Mouse (Mus musculus) kidney, postnatal 0 days (tissue): ENCODE data around the gene Hivep2. TPM values are rescaled to one million over a fixed set of nuclear protein-coding genes. Genes with fewer than 3 reads are reported as not detected.

Source experiments
- ATAC-seq: fragments of 200-750 bp; cut with Nextera tagmentation; replicated peaks from 2 replicates; pipeline ENCODE4 v1.8.0; 2017; ENCODE audit warnings: low read depth, moderate number of reproducible peaks, moderate TSS enrichment, moderate library complexity; ENCODE audit not compliant: low FRiP score
- DNase-seq: peaks from one replicate; pipeline ENCODE4 v3.0.0-alpha.2; 2016; ENCODE audit warnings: low spot score
- H3K27ac ChIP-seq: fragments of 300-500 bp; sonication (generic); 2 replicates; pipeline ENCODE4 v1.5.1; 2014; ENCODE audit warnings: mild to moderate bottlenecking
- H3K27me3 ChIP-seq: fragments of 300-500 bp; sonication (generic); 2 replicates; pipeline ENCODE4 v1.6.1; 2014; ENCODE audit warnings: low read length, mixed read lengths; ENCODE audit not compliant: insufficient read depth
- H3K36me3 ChIP-seq: fragments of 300-500 bp; sonication (generic); 2 replicates; pipeline ENCODE4 v1.6.1; 2014; ENCODE audit warnings: low read length, mixed read lengths; ENCODE audit not compliant: insufficient read depth
- H3K4me1 ChIP-seq: fragments of 300-500 bp; sonication (generic); replicated peaks from 2 replicates; pipeline ENCODE4 v1.6.1; 2014; ENCODE audit warnings: antibody characterized with exemption, low read length, mixed read lengths; ENCODE audit not compliant: insufficient read depth
- H3K4me2 ChIP-seq: fragments of 300-500 bp; sonication (generic); 2 replicates; pipeline ENCODE4 v1.6.1; 2014; ENCODE audit warnings: mild to moderate bottlenecking, low read length, moderate library complexity, mixed read lengths
- H3K4me3 ChIP-seq: fragments of 300-500 bp; sonication (generic); replicated peaks from 2 replicates; pipeline ENCODE4 v1.5.1; 2014; ENCODE audit warnings: low read depth, low read length
- H3K9ac ChIP-seq: fragments of 300-500 bp; sonication (generic); 2 replicates; pipeline ENCODE4 v1.6.1; 2014; ENCODE audit warnings: low read depth, low read length
- H3K9me3 ChIP-seq: fragments of 300-500 bp; sonication (generic); replicated peaks from 2 replicates; pipeline ENCODE4 v1.6.1; 2016; ENCODE audit warnings: low read length, inconsistent platforms, mixed read lengths
- CTCF ChIP-seq: IDR thresholded peaks from 2 replicates; pipeline ENCODE4 v1.5.1; 2016; ENCODE audit warnings: antibody characterized with exemption, low read depth, mild to moderate bottlenecking, moderate library complexity
- WGBS: fragments of 180-500 bp; shearing (Covaris S2); extraction: QIAGEN DNeasy Blood & Tissue Kit; methylation state at CpG from one replicate; pipeline ENCODE4 v1.1.7; 2014; 5-methylcytosine and 5-hydroxymethylcytosine counted together
- polyA plus RNA-seq: library from polyadenylated mRNA; unstranded; fragments of >200 nt; fragmentation: Nextera tagmentation; extraction: Ambion mirVana; gene quantifications from 2 replicates; pipeline ENCODE4 v1.2.1, GENCODE M21; 2015

Hivep2 gene
- polyA plus RNA-seq, 1 experiment from 2014 or later, result 3.4 TPM

DNA sequence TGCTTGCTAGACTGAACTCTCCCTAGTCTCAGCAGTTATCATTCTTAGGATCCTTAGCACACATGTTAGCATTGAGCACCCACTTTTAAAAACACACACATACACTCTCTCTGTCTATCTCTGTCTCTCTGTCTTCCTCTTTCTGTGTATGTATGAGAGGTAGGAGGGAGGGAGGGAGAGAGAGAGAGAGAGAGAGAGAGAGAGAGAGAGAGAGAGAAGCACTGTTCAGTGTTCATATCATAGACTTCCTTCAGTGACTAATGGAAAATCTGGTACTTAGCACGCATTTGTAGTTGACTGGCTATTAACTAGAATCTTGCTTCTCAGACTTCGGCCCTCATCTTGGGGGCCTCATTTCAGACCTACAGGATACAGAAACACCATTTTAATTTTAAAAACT is 93.7 kb downstream of the Hivep2 start:
- ATAC-seq (no peak), DNase-seq (no peak)
- H3K4me3 ChIP-seq, result no peak overlapping the region
- no peak overlapping the region for H3K4me2 ChIP-seq
- no peaks in the 10 kb centered on the region for H3K9me3 ChIP-seq
- no peaks in the 10 kb centered on the region for H3K36me3 ChIP-seq
- no peaks in the 10 kb centered on the region for H3K27me3 ChIP-seq
- H3K4me1 ChIP-seq, result peaks cover 19% of the 10 kb centered on the region
- 98% methylated on average over 2 of the region's 2 CpGs for WGBS
- no peak for TF ChIP-seq CTCF
- no peak overlapping the region for H3K9ac ChIP-seq
- no peak overlapping the region for H3K27ac ChIP-seq

DNA sequence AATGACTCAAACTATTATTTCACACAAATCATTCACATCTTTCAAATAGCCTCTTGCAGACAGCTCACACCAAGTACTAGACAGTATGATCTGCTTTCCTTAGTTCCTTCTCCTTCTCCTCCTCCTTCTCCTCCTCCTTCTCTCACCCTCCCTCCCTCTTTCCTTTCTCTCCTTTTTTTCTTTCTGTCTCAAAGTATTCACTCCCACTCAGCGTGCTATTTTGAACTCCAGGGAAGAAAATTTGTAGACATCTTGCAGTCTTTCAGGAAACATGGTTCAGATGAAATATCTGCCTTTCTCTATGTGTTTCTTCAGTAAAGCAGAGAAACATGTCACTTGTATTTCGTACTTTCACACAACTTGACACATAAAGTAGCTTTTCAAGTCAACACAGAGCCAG is 94.4 kb downstream of the Hivep2 start:
- H3K4me3 ChIP-seq, result no peak overlapping the region
- no peak overlapping the region for H3K9ac ChIP-seq
- H3K27ac ChIP-seq, result no peak overlapping the region
- peaks cover 19% of the 10 kb centered on the region for H3K4me1 ChIP-seq
- DNase-seq (peak; percentile 25), ATAC-seq (no peak)
- 60% methylated on average over 2 of the region's 2 CpGs for WGBS
- H3K27me3 ChIP-seq, result no peaks in the 10 kb centered on the region
- H3K9me3 ChIP-seq, result no peaks in the 10 kb centered on the region
- TF ChIP-seq CTCF, result no peak
- H3K36me3 ChIP-seq, result no peaks in the 10 kb centered on the region
- H3K4me2 ChIP-seq, result no peak overlapping the region

DNA sequence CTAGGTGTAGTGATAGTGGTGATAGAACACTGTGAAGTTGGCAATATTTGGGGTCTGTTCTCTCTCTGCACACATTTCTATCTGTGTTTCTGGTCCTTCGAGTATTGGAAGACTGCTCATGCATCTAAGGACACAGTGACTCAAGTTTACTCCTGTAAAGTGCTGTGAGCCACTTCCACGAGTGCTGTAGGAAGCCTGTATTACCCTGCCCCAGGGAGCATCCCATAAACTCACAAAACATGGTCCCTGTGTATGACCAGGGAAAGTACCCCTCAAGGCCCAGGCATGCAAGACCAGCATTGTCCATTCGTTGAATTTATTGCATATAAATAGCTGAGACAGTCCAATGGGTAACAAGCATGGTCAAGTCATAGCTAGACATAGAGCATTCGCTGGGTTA is 97.4 kb downstream of the Hivep2 start:
- no peaks in the 10 kb centered on the region for H3K36me3 ChIP-seq
- 85% methylated on average over 4 of the region's 4 CpGs for WGBS
- no peaks in the 10 kb centered on the region for H3K9me3 ChIP-seq
- no peak overlapping the region for H3K4me3 ChIP-seq
- no peak for ATAC-seq
- no peak overlapping the region for H3K9ac ChIP-seq
- no peak overlapping the region for H3K4me2 ChIP-seq
- H3K27ac ChIP-seq, result no peak overlapping the region
- H3K4me1 ChIP-seq, result no peaks in the 10 kb centered on the region
- DNase-seq, result no peak
- H3K27me3 ChIP-seq, result no peaks in the 10 kb centered on the region
- no peak for TF ChIP-seq CTCF

DNA sequence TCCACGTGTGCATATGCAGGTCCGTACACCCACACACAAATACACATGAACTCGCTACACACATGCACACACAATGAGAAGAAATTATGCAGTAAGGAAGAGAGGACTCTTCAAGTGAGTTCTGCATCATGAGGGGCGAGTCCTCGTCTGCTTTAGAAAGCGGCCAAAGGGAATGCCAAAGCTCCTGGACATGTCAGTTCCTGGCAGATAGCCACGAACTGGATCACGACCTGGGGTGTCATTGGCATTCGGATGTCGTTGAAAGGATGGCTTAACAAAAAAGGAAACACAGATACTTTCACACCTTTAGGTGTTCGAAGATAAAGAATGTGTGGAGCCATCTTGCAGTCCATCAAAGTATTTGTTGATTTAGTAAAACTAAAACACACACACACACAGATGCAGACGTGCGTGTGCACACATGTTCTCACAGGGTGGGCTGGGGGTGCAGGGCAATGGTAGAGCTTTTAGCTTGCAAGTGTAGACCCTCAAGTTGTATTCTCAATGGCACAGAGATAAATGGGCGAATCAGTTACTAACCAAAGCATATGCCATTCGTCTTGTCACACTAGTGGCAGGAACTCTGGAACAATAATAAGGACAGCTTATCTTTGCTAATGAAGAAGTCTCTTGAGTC is 99.0 kb downstream of the Hivep2 start:
- Histone ChIP-seq H3K27me3 (no peaks in the 10 kb centered on the region), H3K27ac (no peak overlapping the region), H3K36me3 (no peaks in the 10 kb centered on the region), H3K4me2 (no peak overlapping the region), H3K4me3 (no peak overlapping the region), H3K4me1 (no peaks in the 10 kb centered on the region), H3K9ac (no peak overlapping the region), H3K9me3 (no peaks in the 10 kb centered on the region)
- DNase-seq (no peak), ATAC-seq (no peak)
- 80% methylated on average over 15 of the region's 15 CpGs for WGBS
- TF ChIP-seq CTCF, result no peak

DNA sequence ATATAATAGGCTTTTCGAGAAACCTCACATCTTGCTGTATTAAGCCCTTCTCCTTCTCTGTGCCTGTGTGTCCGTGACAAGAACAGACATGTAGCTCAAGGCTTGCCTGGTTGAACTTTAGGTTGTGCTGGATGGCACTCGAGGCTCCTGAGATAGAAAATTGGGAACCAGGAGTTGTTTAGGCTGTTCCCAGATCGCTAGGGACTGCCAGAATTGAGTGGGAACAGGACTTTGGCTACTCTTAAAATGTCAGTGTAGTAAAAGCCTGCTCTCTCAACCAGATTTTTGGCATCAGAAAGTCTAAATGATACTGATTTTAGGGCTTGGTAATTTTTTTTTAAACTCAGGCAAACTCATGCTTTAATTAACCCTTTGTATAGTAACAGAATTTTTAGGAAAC is 101.9 kb downstream of the Hivep2 start:
- Histone ChIP-seq H3K4me1 (no peaks in the 10 kb centered on the region), H3K9ac (no peak overlapping the region), H3K27me3 (no peaks in the 10 kb centered on the region), H3K4me2 (no peak overlapping the region), H3K36me3 (no peaks in the 10 kb centered on the region), H3K9me3 (no peaks in the 10 kb centered on the region), H3K27ac (no peak overlapping the region), H3K4me3 (no peak overlapping the region)
- WGBS, result 81% methylated on average over 4 of the region's 4 CpGs
- TF ChIP-seq CTCF, result no peak
- ATAC-seq (no peak), DNase-seq (no peak)

DNA sequence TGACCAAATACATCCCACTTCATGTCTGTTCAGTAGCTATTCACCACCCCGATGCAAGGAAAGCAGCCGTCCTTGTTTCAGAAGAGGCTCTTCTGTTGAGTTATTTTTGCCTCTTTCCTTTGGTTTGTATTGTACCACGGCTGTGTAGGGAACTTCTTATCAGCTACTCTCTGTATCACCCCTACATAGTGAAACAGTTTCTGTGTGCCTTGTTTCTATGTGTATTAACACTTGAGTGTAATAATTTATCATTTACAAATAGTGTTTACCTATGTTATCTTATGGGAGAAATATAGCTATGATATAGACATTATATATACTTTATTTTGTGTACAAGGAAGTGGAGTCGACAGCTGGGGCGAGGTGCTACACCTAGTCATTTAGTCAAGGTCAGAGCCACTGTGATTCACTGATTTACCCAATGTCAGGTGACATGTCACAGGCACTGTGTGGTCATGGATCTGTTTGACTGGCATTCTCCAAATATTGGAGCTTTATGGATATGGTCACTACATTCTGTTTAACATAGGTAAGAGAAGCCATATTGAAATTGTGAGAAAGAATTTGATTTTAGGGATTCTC is 104.7 kb downstream of the Hivep2 start:
- 87% methylated on average over 5 of the region's 5 CpGs for WGBS
- no peak overlapping the region for H3K4me2 ChIP-seq
- H3K27ac ChIP-seq, result no peak overlapping the region
- no peaks in the 10 kb centered on the region for H3K36me3 ChIP-seq
- DNase-seq (no peak), ATAC-seq (no peak)
- H3K27me3 ChIP-seq, result no peaks in the 10 kb centered on the region
- H3K9me3 ChIP-seq, result no peaks in the 10 kb centered on the region
- no peak overlapping the region for H3K9ac ChIP-seq
- no peak overlapping the region for H3K4me3 ChIP-seq
- no peak for TF ChIP-seq CTCF
- no peaks in the 10 kb centered on the region for H3K4me1 ChIP-seq

DNA sequence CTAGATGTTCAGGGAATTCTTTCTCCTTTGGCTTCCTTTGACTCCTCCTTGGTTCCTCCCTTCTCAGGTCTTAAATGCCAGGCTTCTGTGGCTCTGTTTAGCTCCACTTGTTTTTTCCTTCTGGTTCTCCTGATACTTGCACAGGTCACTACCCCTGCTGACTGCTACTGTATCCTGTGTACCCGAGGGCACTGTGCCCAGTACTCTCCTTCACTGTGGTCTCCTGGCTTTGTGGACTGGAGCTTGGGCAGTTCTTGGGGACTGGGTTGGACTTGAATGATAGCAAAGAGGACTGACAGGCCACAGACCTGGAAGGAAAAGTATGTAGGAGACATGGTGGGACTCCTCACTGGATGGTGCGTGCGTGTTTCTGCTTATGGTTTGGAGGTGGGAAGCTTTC is 106.6 kb downstream of the Hivep2 start:
- H3K27ac ChIP-seq, result no peak overlapping the region
- no peaks in the 10 kb centered on the region for H3K36me3 ChIP-seq
- no peak for TF ChIP-seq CTCF
- H3K4me1 ChIP-seq, result no peaks in the 10 kb centered on the region
- no peaks in the 10 kb centered on the region for H3K9me3 ChIP-seq
- H3K27me3 ChIP-seq, result no peaks in the 10 kb centered on the region
- DNase-seq, result no peak
- no peak overlapping the region for H3K4me3 ChIP-seq
- no peak overlapping the region for H3K9ac ChIP-seq
- 77% methylated on average over 3 of the region's 3 CpGs for WGBS
- H3K4me2 ChIP-seq, result no peak overlapping the region
- ATAC-seq, result no peak
